Mouse (Mus musculus) liver, embryonic 11.5 days (tissue): ENCODE measurements around the gene 9030025P20Rik. TPM values are rescaled to one million over a fixed set of nuclear protein-coding genes. Genes with fewer than 3 reads are reported as not detected.
"Not testable (repeated sequence)": the region's sequence is repeated elsewhere in the genome, so short reads cannot be mapped to it uniquely, and the experiment has no call there.

Experiments used
- ATAC-seq: fragments of 200-750 bp; cut with Nextera tagmentation; replicated peaks from 2 replicates; pipeline ENCODE4 v1.8.0; 2017; ENCODE audit warnings: moderate number of reproducible peaks, mild to moderate bottlenecking, moderate TSS enrichment, moderate library complexity; ENCODE audit not compliant: low FRiP score
- DNase-seq: peaks from one replicate; pipeline ENCODE4 v3.0.0-alpha.2; 2017; ENCODE audit warnings: low spot score
- H3K27ac ChIP-seq: fragments of 300-500 bp; sonication (generic); 2 replicates; pipeline ENCODE4 v1.5.1; 2014; ENCODE audit warnings: mild to moderate bottlenecking, low read depth, low read length, control low read depth
- H3K27me3 ChIP-seq: fragments of 300-500 bp; sonication (generic); replicated peaks from 2 replicates; pipeline ENCODE4 v1.6.1; 2014; ENCODE audit warnings: low read length, mixed read lengths; ENCODE audit not compliant: control insufficient read depth, insufficient read depth
- H3K36me3 ChIP-seq: fragments of 300-500 bp; sonication (generic); 2 replicates; pipeline ENCODE4 v1.6.1; 2014; ENCODE audit warnings: mild to moderate bottlenecking, low read length, moderate library complexity, mixed read lengths; ENCODE audit not compliant: control insufficient read depth, insufficient read depth
- H3K4me1 ChIP-seq: fragments of 300-500 bp; sonication (generic); replicated peaks from 2 replicates; pipeline ENCODE4 v1.6.1; 2014; ENCODE audit warnings: low read length, mixed read lengths; ENCODE audit not compliant: control insufficient read depth, insufficient read depth
- H3K4me2 ChIP-seq: fragments of 300-500 bp; sonication (generic); 2 replicates; pipeline ENCODE4 v1.6.1; 2014; ENCODE audit warnings: mild to moderate bottlenecking, control low read depth, moderate library complexity
- H3K4me3 ChIP-seq: fragments of 300-500 bp; sonication (generic); 2 replicates; pipeline ENCODE4 v1.5.1; 2014; ENCODE audit warnings: low read depth, low read length, control low read depth
- H3K9ac ChIP-seq: fragments of 300-500 bp; sonication (generic); 2 replicates; pipeline ENCODE4 v1.6.1; 2014; ENCODE audit warnings: low read depth, low read length, control low read depth
- H3K9me3 ChIP-seq: fragments of 300-500 bp; sonication (generic); 2 replicates; pipeline ENCODE4 v1.6.1; 2016; ENCODE audit warnings: low read length, inconsistent platforms, mixed read lengths; ENCODE audit not compliant: control insufficient read depth
- WGBS: fragments of 180-500 bp; shearing (Covaris S2); extraction: QIAGEN DNeasy Blood & Tissue Kit; methylation state at CpG from one replicate; pipeline ENCODE4 v1.1.7; 2014; 5-methylcytosine and 5-hydroxymethylcytosine counted together
- polyA plus RNA-seq: library from polyadenylated mRNA; unstranded; fragments of >200 nt; fragmentation: Nextera tagmentation; extraction: Ambion mirVana; gene quantifications from 2 replicates; pipeline ENCODE4 v1.2.1, GENCODE M21; 2014

Gene 9030025P20Rik
- 8.1 and 8.2 TPM in 2 replicates for polyA plus RNA-seq

GRCm38 (mm10) chr17:14978362-14979038 is at the start of gene 9030025P20Rik, which contains the start of gene Gm3417:
Gene 9030025P20Rik (plus strand): TSS chr17:14978468.
Gene Gm3417 (minus strand): TSS chr17:14978790.
- peak; percentile 95 for ATAC-seq
- H3K4me2 ChIP-seq, H3K9ac ChIP-seq, H3K4me3 ChIP-seq, H3K27me3 ChIP-seq, H3K36me3 ChIP-seq, H3K9me3 ChIP-seq, H3K27ac ChIP-seq, H3K4me1 ChIP-seq, DNase-seq: not testable (repeated sequence)
- WGBS, result no CpG with 5 or more reads among the region's 60 CpGs

DNA sequence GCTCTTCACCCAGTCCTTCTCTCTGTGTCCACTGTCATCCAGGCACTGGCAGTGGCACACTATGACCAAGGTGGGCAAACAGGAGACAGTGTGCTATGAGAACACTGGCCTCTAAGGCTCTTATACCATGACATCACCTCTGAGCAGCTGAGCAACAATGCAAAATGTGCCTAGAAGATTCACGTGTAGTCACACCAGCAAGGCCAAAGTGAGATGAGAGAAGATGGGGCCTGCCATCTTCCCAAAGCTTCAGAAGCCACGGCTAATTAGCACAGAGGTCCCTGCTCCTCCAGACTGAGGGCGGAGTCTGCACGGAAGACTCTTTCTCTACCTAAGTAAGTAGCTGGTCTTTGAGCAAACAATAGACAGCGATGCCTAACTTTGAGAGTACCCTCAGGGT is 49.6 kb upstream of the 9030025P20Rik start:
- no peak for ATAC-seq
- H3K4me1 ChIP-seq, result no peaks in the 10 kb centered on the region
- no peak overlapping the region for H3K4me2 ChIP-seq
- DNase-seq, result no peak
- H3K9me3 ChIP-seq, result no peaks in the 10 kb centered on the region
- H3K9ac ChIP-seq, result no peak overlapping the region
- no peaks in the 10 kb centered on the region for H3K27me3 ChIP-seq
- H3K4me3 ChIP-seq, result no peak overlapping the region
- no peaks in the 10 kb centered on the region for H3K36me3 ChIP-seq
- no peak overlapping the region for H3K27ac ChIP-seq
- 73% methylated on average over 5 of the region's 5 CpGs for WGBS

DNA sequence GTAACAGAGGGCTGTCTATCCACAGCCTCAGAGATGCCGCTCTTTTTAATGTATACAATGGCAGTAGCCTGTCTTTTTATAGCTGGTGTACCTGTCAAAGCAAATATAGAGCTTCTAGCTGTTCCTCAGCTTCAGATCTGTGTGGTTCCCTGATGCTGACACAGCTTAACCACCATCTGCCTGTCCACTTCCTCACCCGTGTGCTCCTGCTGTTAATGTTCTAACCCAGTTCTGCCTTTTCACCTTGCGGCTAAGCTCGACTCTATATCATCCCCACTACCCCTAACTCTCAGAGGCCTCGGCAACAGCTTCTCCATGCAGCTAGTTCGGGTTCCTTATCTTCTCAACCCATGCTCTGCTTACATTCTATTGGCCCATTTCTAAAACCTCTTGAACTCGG is 47.6 kb upstream of the 9030025P20Rik start:
- WGBS, result 49% methylated on average over 7 of the region's 7 CpGs
- Histone ChIP-seq H3K27ac (no peak overlapping the region), H3K4me1 (no peaks in the 10 kb centered on the region), H3K27me3 (no peaks in the 10 kb centered on the region), H3K36me3 (no peaks in the 10 kb centered on the region), H3K9me3 (no peaks in the 10 kb centered on the region), H3K9ac (no peak overlapping the region), H3K4me2 (no peak overlapping the region), H3K4me3 (no peak overlapping the region)
- ATAC-seq (no peak), DNase-seq (no peak)

GRCm38 (mm10) chr17:14931469-14931868 is 46.8 kb upstream of the 9030025P20Rik start:
- DNase-seq (no peak), ATAC-seq (no peak)
- Histone ChIP-seq H3K4me1 (no peaks in the 10 kb centered on the region), H3K4me3 (no peak overlapping the region), H3K4me2 (no peak overlapping the region), H3K9me3 (no peaks in the 10 kb centered on the region), H3K27ac (no peak overlapping the region), H3K27me3 (no peaks in the 10 kb centered on the region), H3K9ac (no peak overlapping the region), H3K36me3 (no peaks in the 10 kb centered on the region)
- 65% methylated on average over 5 of the region's 5 CpGs for WGBS

- H3K9me3 ChIP-seq, H3K27ac ChIP-seq, H3K4me3 ChIP-seq, H3K27me3 ChIP-seq, ATAC-seq, DNase-seq, H3K36me3 ChIP-seq, H3K4me2 ChIP-seq, H3K4me1 ChIP-seq, H3K9ac ChIP-seq: not testable (repeated sequence)
- 78% methylated on average over 13 of the region's 14 CpGs for WGBS
These were observed 43.0 kb upstream of the 9030025P20Rik start for GRCm38 (mm10) chr17:14935280-14935679.

DNA sequence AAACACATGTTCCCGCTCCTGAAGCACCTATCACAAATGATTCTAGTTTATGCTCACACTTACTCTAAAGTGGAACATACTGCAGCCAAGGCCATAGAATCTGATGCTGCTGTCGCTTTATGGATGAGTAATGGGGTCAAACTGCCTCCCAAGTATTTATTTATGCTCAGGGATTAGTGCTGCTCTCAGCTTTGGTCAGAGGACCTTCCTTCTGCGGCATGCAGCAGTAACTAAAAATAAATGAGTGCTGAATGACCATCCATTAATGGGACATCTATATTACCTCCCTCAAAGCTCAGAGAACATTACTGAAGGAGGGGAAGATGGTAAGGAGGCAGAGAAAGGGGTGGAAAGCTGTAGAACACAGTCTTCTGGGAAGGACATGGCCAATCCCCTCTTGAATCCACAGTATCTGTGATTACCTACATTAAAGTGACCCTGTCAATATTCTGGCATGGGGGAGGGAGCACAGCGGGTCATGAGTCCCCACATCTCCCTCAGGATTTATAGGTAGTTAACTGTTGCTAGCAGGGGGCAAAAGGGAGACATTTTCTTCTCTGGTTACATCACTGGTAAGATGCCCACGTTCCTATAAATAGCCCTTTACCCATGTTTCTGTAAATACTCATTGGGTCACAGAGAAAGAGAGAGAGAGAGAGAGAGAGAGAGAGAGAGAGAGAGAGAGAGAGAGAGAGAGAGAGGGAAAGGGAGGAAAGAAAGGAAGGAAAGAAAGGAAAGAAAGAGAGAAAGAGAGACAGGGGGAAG is 42.2 kb upstream of the 9030025P20Rik start:
- Histone ChIP-seq H3K4me1 (no peaks in the 10 kb centered on the region), H3K4me2 (no peak overlapping the region), H3K36me3 (no peaks in the 10 kb centered on the region), H3K27ac (no peak overlapping the region), H3K27me3 (no peaks in the 10 kb centered on the region), H3K4me3 (no peak overlapping the region), H3K9ac (no peak overlapping the region), H3K9me3 (no peaks in the 10 kb centered on the region)
- WGBS, result 60% methylated on average over 5 of the region's 5 CpGs
- ATAC-seq, result no peak
- no peak for DNase-seq

- H3K4me2 ChIP-seq, result peak overlapping the region; percentile 84
- not testable (repeated sequence) for H3K4me1 ChIP-seq, H3K27ac ChIP-seq, ATAC-seq, DNase-seq, H3K9me3 ChIP-seq, H3K9ac ChIP-seq, H3K27me3 ChIP-seq
- WGBS, result 63% methylated on average over 6 of the region's 6 CpGs
- peak overlapping the region; percentile 81 for H3K4me3 ChIP-seq
- peaks cover 11% of the 10 kb centered on the region; the same call in 1 of the 2 replicates for H3K36me3 ChIP-seq
These were observed 36.1 kb upstream of the 9030025P20Rik start for GRCm38 (mm10) chr17:14942181-14942580.

DNA sequence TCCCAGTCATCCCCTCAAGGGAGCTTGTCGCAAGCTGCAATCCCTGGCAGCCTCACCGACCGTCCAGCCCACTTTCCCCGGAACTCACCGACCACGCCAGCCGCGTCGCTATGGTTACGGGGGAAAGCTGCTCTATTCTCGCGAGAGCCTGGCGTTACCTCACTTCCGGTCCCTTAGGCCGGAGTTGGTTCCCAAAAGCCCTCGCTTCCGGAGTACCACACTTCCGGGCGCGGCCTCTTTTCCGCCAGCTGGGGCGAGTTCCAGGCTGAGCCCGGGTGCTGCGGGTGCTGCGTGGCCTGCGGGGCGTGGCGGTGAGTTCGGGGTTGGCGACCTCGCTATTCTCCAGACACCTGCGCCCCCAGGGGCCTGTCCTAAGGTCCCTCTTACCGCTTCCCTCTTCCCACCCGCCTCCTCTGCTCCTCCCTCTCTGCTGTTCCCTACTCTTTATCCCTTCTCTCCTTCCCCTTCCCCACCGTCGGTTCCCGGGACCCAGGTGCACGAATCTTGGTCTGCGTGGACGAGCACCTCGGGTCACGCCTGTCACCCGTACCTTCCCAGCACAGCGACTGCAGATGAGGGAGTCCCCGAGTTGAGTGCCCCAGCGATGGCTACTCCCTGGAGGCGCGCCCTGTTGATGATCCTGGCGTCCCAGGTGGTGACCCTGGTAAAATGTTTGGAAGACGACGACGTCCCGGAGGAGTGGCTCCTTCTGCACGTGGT is 35.1 kb upstream of the 9030025P20Rik start, which contains the start of the genes Wdr27 and 1600012H06Rik:
Gene Wdr27 (minus strand): TSS at position 150 of the 720 bp plus-strand sequence.
Gene 1600012H06Rik (plus strand): TSS at position 176 of the 720 bp plus-strand sequence.
- under 1% methylated on average over 53 of the region's 54 CpGs for WGBS
- ATAC-seq, result peak; percentile 96

More for the DNA sequence above, 35.1 kb upstream of the 9030025P20Rik start, which contains the start of the genes Wdr27 and 1600012H06Rik:
- Histone ChIP-seq H3K4me3 (peak within 1 kb of the TSS; percentile 81), H3K27ac (peak within 1 kb of the TSS; percentile 62; the same call in 1 of the 2 replicates), H3K9ac (peak within 1 kb of the TSS; percentile 77), H3K9me3 (no peaks in the 10 kb centered on the region), H3K4me2 (peak within 1 kb of the TSS; percentile 84), H3K36me3 (peaks cover 11% of the 10 kb centered on the region; the same call in 1 of the 2 replicates), H3K4me1 (peaks cover 6% of the 10 kb centered on the region), H3K27me3 (no peaks in the 10 kb centered on the region)
- peak; percentile 98 for DNase-seq
